Mouse (Mus musculus) left cerebral cortex, postnatal 14 days (tissue): Measurements from ENCODE around the gene Brd3. TPM values are rescaled to one million over a fixed set of nuclear protein-coding genes. Genes with fewer than 3 reads are reported as not detected.
"Not testable (repeated sequence)": the region's sequence is repeated elsewhere in the genome, so short reads cannot be mapped to it uniquely, and the experiment has no call there.

Experiments
- DNase-seq, 2 experiments: peaks; one replicate each; pipeline ENCODE4 v3.0.0; 2021 to 2022; ENCODE audit warnings: low spot score in 2 of 2, mixed read lengths in 1 of 2
- intact Hi-C: fragments of 180-260 bp; cut with DNase I; formaldehyde crosslinking; loops from one replicate; pipeline ENCODE4 v1.15.1; 2025
- total RNA-seq, 2 experiments: library from RNA; stranded (reverse); gene quantifications; 2 replicates each; pipeline ENCODE4 v1.2.3; 2021

Brd3 gene
- total RNA-seq, 2 experiments from 2014 or later = 61.3 to 64.0 TPM

GRCm38 (mm10) chr2:27515341-27516166 is 8.1 kb upstream of the Brd3 start:
- intact Hi-C loops = loop anchor here (2.0 to 5.0 kb wide), 2 partner anchors 41 to 63 kb away; no protein-coding TSS in a partner anchor
- DNase-seq = no peak

GRCm38 (mm10) chr2:27514639-27515328 is 7.3 kb upstream of the Brd3 start, which contains the start of gene Wdr5:
Gene Wdr5 (plus strand): TSS chr2:27515157.
- intact Hi-C loops = loop anchor here (2.0 to 5.0 kb wide), 3 partner anchors 40 to 227 kb away; no protein-coding TSS in a partner anchor
- peak; percentile 93 to 97 for DNase-seq

GRCm38 (mm10) chr2:27513861-27514260 is 6.4 kb upstream of the Brd3 start:
- intact Hi-C loops = loop anchor here (2.0 to 5.0 kb wide), 2 partner anchors 39 to 227 kb away; no protein-coding TSS in a partner anchor

GRCm38 (mm10) chr2:27512909-27513308 is 5.4 kb upstream of the Brd3 start:
- DNase-seq = no peak
- intact Hi-C loops = loop anchor here (5.0 kb wide), 1 partner anchor 226 kb away; no protein-coding TSS in a partner anchor

More at GRCm38 (mm10) chr2:27513861-27514260, 6.4 kb upstream of the Brd3 start:
- DNase-seq = peak; percentile 6 to 39

GRCm38 (mm10) chr2:27510706-27511105 is 3.2 kb upstream of the Brd3 start:
- DNase-seq = no peak
- intact Hi-C loops = loop anchor here (5.0 kb wide), 1 partner anchor 223 kb away; no protein-coding TSS in a partner anchor

- DNase-seq, intact Hi-C loops: not testable (repeated sequence)
Measured at GRCm38 (mm10) chr2:27506658-27507057, 804 bp downstream of the Brd3 start.

GRCm38 (mm10) chr2:27505539-27505938 is 1.9 kb downstream of the Brd3 start:
- intact Hi-C loops = no loop called here
- DNase-seq = no peak

GRCm38 (mm10) chr2:27504113-27504885 is 3.2 kb downstream of the Brd3 start:
- intact Hi-C loops = no loop called here
- DNase-seq = no peak

- intact Hi-C loops = no loop called here
Measured at GRCm38 (mm10) chr2:27496391-27497028, 11.0 kb downstream of the Brd3 start.

GRCm38 (mm10) chr2:27493971-27494370 is 13.5 kb downstream of the Brd3 start:
- intact Hi-C loops = no loop called here

More at GRCm38 (mm10) chr2:27496391-27497028, 11.0 kb downstream of the Brd3 start:
- DNase-seq = no peak

GRCm38 (mm10) chr2:27490939-27491338 is 16.5 kb downstream of the Brd3 start:
- DNase-seq = no peak
- intact Hi-C loops = no loop called here

More at GRCm38 (mm10) chr2:27493971-27494370, 13.5 kb downstream of the Brd3 start:
- no peak for DNase-seq

GRCm38 (mm10) chr2:27488362-27488761 is 19.1 kb downstream of the Brd3 start:
- intact Hi-C loops = no loop called here
- DNase-seq = no peak

- DNase-seq = no peak
Measured at GRCm38 (mm10) chr2:27487336-27488049, 20.0 kb downstream of the Brd3 start.

GRCm38 (mm10) chr2:27486725-27487124 is 20.7 kb downstream of the Brd3 start:
- no peak for DNase-seq
- intact Hi-C loops = no loop called here

More at GRCm38 (mm10) chr2:27487336-27488049, 20.0 kb downstream of the Brd3 start:
- intact Hi-C loops = no loop called here

- intact Hi-C loops = no loop called here
- DNase-seq = no peak
Measured at GRCm38 (mm10) chr2:27482265-27482861, 25.1 kb downstream of the Brd3 start.

- intact Hi-C loops = no loop called here
- no peak for DNase-seq
Measured at GRCm38 (mm10) chr2:27480367-27480766, 27.1 kb downstream of the Brd3 start.

GRCm38 (mm10) chr2:27479821-27480220 is 27.6 kb downstream of the Brd3 start:
- intact Hi-C loops = no loop called here

More at GRCm38 (mm10) chr2:27479821-27480220, 27.6 kb downstream of the Brd3 start:
- DNase-seq = no peak
